Mouse (Mus musculus): Measurements from ENCODE around the gene Vezt.

DNA sequence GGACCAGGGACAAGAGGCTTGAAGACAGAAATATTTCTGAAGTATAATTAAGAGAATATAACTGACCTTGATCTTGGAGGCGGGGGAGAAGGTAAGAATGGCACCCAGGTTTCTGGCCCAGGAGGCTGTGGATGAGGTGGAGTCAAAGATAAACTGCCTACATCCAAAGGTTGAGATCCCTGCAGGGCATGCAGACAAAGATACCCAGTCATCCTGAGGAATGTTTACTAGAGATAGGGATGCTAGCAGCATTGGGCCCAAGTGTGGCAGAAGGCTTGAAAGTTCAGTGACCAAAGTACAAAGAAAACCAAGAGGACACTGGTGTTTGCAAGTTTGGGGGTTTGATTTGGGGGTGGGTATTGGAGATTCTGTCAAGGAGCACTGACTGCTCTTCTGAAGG lies 144.6 kb downstream of the Vezt start:
- TF ChIP-seq ZC3H11A (IDR thresholded peaks at IDR 0.05; ENCODE audit: borderline replicate concordance, low read depth, low read length): no peak
- TF ChIP-seq CHD2 (IDR thresholded peaks at IDR 0.05; ENCODE audit: low read depth, low read length): no peak
- TF ChIP-seq ZNF384 (IDR thresholded peaks at IDR 0.05; ENCODE audit: low read depth, low read length): no peak
- no peak for TF ChIP-seq HCFC1 (IDR thresholded peaks at IDR 0.05; ENCODE audit: borderline replicate concordance, insufficient read depth, low read length)
- no peak for TF ChIP-seq MAFK (IDR thresholded peaks at IDR 0.05; ENCODE audit: insufficient read depth, low read depth, low read length)
